Mouse (Mus musculus) forebrain, embryonic 14.5 days (tissue): ENCODE results near the gene Lamp1. TPM values are rescaled to one million over a fixed set of nuclear protein-coding genes. Genes with fewer than 3 reads are reported as not detected.

ENCODE experiments used
- microRNA counts: library from miRNA; unstranded; fragments of <30 nt; microRNA quantifications from one replicate; lab custom pipeline; 2016
- microRNA-seq: library from miRNA; unstranded; fragments of <30 nt; microRNA quantifications from one replicate; pipeline ENCODE4, GENCODE M21; 2016
- polyA plus RNA-seq: library from polyadenylated mRNA; unstranded; fragments of >200 nt; fragmentation: Nextera tagmentation; extraction: Ambion mirVana; gene quantifications from 2 replicates; pipeline ENCODE4 v1.2.1, GENCODE M21; 2014

Gene Lamp1
- polyA plus RNA-seq, 1 experiment from 2014 or later, result 274 TPM

MicroRNAs encoded within 50 kb of the gene (microRNA counts, 519-probe panel; counts per million panel counts)
- not detected for microRNA mmu-miR-1968 (lab: Ali Mortazavi, UCI)

Small RNA genes lying within 50 kb of the gene (microRNA-seq; reads per million reads assigned to microRNA genes)
- gene Mir1968, result 15.1 reads per million, percentile 36 among the genes with 10 or more reads in this experiment
- gene Mir7065, result not detected

Other genes starting within 250 kb of the Lamp1 start
- gene F7, start 133.1 kb upstream of the Lamp1 start, polyA plus RNA-seq, result not detected in 2 replicates
- gene F10, start 121.9 kb upstream of the Lamp1 start, polyA plus RNA-seq, result 0.15 TPM in 1 of 2 replicates, not detected in the other
- 1.3 and 1.6 TPM in 2 replicates for gene Proz, start 98.2 kb upstream of the Lamp1 start, polyA plus RNA-seq
- 35.6 and 39.8 TPM in 2 replicates for gene Pcid2, start 53.7 kb upstream of the Lamp1 start, polyA plus RNA-seq
- gene Cul4a, start 53.5 kb upstream of the Lamp1 start, polyA plus RNA-seq, result 66.4 and 72.0 TPM in 2 replicates
- 25.8 and 27.6 TPM in 2 replicates for gene Grtp1, start 41.5 kb downstream of the Lamp1 start, polyA plus RNA-seq
- gene Adprhl1, start 95.0 kb downstream of the Lamp1 start, polyA plus RNA-seq, result not detected in 2 replicates
- gene Dcun1d2, start 129.0 kb downstream of the Lamp1 start, polyA plus RNA-seq, result 33.4 and 38.5 TPM in 2 replicates
- gene Tmco3, start 129.0 kb downstream of the Lamp1 start, polyA plus RNA-seq, result 30.7 and 46.9 TPM in 2 replicates
- 145 and 146 TPM in 2 replicates for gene Tfdp1, start 179.6 kb downstream of the Lamp1 start, polyA plus RNA-seq
- not detected in 2 replicates for gene Atp4b, start 237.7 kb downstream of the Lamp1 start, polyA plus RNA-seq
- gene Grk1, start 245.9 kb downstream of the Lamp1 start, polyA plus RNA-seq, result 0.04 TPM in 1 of 2 replicates, not detected in the other